Mouse (Mus musculus) cerebellum, adult 2 months (tissue): Measurements from ENCODE around the gene Acap1. TPM values are rescaled to one million over a fixed set of nuclear protein-coding genes. Genes with fewer than 3 reads are reported as not detected.

Source experiments
- DNase-seq, 2 experiments: peaks; one replicate each; pipeline ENCODE4 v3.0.0; 2021
- H3K27ac ChIP-seq: fragments of 200-500 bp; 2 replicates; pipeline ENCODE4 v1.5.1; 2012; ENCODE audit warnings: low read length, control low read depth, inconsistent platforms; ENCODE audit not compliant: insufficient read depth
- H3K27me3 ChIP-seq: fragments of 200-500 bp; 2 replicates; pipeline ENCODE4 v1.6.1; 2012; ENCODE audit warnings: inconsistent platforms, mild to moderate bottlenecking, low read length, moderate library complexity; ENCODE audit not compliant: control insufficient read depth, insufficient read depth
- H3K4me1 ChIP-seq: fragments of 200-500 bp; 2 replicates; pipeline ENCODE4 v1.6.1; 2011; ENCODE audit warnings: low read length; ENCODE audit not compliant: control insufficient read depth, insufficient read depth
- H3K4me3 ChIP-seq: fragments of 200-500 bp; replicated peaks from 2 replicates; pipeline ENCODE3; 2011; ENCODE audit warnings: mild to moderate bottlenecking, low read depth, low read length, control low read depth; ENCODE audit not compliant: insufficient read depth
- CTCF ChIP-seq: fragments of 200-500 bp; IDR thresholded peaks from 2 replicates; pipeline ENCODE4 v1.5.1; 2011; ENCODE audit warnings: low read depth, mild to moderate bottlenecking, control low read depth, low read length, moderate library complexity, borderline replicate concordance; ENCODE audit not compliant: insufficient read depth
- POLR2A ChIP-seq: fragments of 200-500 bp; IDR thresholded peaks from 2 replicates; pipeline ENCODE4 v1.6.1; 2011; ENCODE audit warnings: low read length, control low read depth, borderline replicate concordance; ENCODE audit not compliant: insufficient read depth
- WGBS: fragments of 180-500 bp; shearing (Covaris S2); methylation state at CpG from one replicate; pipeline ENCODE4 v1.1.7; 2018; 5-methylcytosine and 5-hydroxymethylcytosine counted together
- polyA plus RNA-seq: library from polyadenylated mRNA; depleted of rRNA; stranded (reverse); fragments of >200 nt; gene quantifications from 2 replicates; pipeline ENCODE4 v1.2.3, GENCODE M21; 2012

Gene Acap1
- polyA plus RNA-seq, 1 experiment, result 0.18 TPM

GRCm38 (mm10) chr11:69894671-69895070, 668 bp downstream of the Acap1 start:
- Histone ChIP-seq H3K27me3 (no peaks in the 10 kb centered on the region), H3K4me1 (no peaks in the 10 kb centered on the region), H3K4me3 (no peak overlapping the region), H3K27ac (no peak overlapping the region)
- WGBS, result 90% methylated on average over 5 of the region's 5 CpGs
- no peak for DNase-seq
- no peak for TF ChIP-seq CTCF
- TF ChIP-seq POLR2A, result no peak

DNA sequence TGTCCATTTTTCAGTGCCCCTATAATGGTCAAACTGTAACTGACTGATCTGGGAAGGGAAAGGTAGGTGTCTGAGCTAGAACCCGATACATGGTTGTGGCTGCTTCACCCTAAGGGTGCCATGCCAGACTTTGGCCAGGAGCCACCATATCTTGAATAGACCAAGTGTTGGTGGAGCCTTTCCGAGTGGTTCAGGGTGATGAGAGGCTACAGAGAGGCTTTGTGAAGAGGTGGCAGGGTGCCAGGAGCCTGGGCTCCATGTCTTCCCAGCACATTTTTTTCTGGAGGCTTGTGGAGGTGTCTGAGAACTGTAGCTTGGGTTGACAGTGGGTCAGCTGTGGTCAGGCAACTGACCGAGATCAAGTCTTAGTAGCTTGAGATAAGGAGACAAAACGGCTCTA, 3.9 kb downstream of the Acap1 start:
- TF ChIP-seq CTCF (no peak), POLR2A (no peak)
- 36% methylated on average over 4 of the region's 4 CpGs for WGBS
- Histone ChIP-seq H3K27ac (no peak overlapping the region), H3K4me1 (no peaks in the 10 kb centered on the region), H3K4me3 (no peak overlapping the region), H3K27me3 (no peaks in the 10 kb centered on the region)
- no peak for DNase-seq

DNA sequence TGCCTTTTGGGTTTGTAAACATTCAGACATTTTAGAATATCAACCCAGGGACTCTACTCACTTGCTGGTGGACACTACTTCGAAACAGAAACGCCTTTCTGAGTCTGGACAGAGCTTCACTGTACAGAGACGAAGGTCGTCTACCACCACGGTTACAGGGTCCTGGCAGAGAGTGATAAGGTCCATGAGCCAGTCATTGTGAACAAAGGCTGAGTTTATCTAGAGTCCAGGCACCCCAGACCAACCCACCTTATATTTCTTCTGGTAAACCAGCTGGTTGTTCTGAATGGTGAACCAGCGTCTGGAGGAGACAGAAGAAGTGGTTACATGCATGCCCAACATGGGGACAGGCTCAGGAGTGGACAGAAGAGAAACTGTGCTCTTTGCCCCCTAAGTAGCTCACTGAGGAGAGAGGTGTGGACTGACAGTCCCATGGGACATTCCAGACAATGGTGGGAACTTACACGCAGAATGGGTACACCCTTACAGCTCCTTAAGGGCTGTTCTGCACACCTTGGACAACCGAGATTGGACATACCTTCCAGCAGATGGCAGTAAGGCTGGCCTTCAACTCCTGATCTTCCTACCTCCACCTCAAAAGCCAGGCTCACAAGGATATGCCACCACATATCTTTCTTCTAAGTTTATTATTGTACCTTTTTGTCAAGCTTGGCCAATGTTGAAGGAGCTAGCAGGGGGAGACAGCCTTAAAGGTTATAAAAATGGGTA, 8.3 kb downstream of the Acap1 start:
- TF ChIP-seq CTCF (no peak), POLR2A (no peak)
- 71% methylated on average over 8 of the region's 8 CpGs for WGBS
- Histone ChIP-seq H3K4me1 (no peaks in the 10 kb centered on the region), H3K4me3 (no peak overlapping the region), H3K27me3 (no peaks in the 10 kb centered on the region), H3K27ac (no peak overlapping the region)
- DNase-seq, result no peak

DNA sequence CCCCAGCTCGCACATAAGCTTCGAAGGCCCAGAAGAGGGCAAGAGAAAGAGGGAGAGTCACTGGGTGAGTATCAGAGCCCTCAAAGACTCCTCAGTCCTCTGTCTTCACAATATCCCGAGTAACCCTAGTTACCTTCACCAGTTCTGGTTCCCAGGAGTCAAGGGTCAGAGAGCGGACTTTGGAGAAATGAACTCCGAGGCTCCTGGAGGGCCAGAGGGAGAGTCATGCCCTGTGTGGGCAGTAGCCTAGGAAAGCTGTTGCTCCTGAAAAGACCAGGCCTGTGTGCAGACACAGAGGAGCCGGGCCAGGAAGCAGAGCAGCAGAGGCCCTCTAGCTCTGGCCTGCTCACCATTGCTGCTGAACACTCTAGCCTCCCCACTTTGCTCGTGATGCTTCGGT, 10.7 kb downstream of the Acap1 start:
- DNase-seq, result no peak
- TF ChIP-seq POLR2A (no peak), CTCF (no peak)
- Histone ChIP-seq H3K27ac (no peak overlapping the region), H3K4me1 (no peaks in the 10 kb centered on the region), H3K27me3 (no peaks in the 10 kb centered on the region), H3K4me3 (no peak overlapping the region)
- 81% methylated on average over 8 of the region's 8 CpGs for WGBS

GRCm38 (mm10) chr11:69884240-69884639, 11.1 kb downstream of the Acap1 start:
- TF ChIP-seq CTCF (no peak), POLR2A (no peak)
- H3K4me3 ChIP-seq, result no peak overlapping the region
- WGBS, result 76% methylated on average over 9 of the region's 9 CpGs
- no peaks in the 10 kb centered on the region for H3K27me3 ChIP-seq
- H3K4me1 ChIP-seq, result no peaks in the 10 kb centered on the region
- no peak overlapping the region for H3K27ac ChIP-seq
- DNase-seq, result no peak

- DNase-seq, result no peak
- Histone ChIP-seq H3K4me1 (no peaks in the 10 kb centered on the region), H3K4me3 (no peak overlapping the region), H3K27me3 (no peaks in the 10 kb centered on the region), H3K27ac (no peak overlapping the region)
- TF ChIP-seq POLR2A (no peak), CTCF (no peak)
- 85% methylated on average over 8 of the region's 8 CpGs for WGBS
Measured at GRCm38 (mm10) chr11:69883527-69884151, 11.7 kb downstream of the Acap1 start.

DNA sequence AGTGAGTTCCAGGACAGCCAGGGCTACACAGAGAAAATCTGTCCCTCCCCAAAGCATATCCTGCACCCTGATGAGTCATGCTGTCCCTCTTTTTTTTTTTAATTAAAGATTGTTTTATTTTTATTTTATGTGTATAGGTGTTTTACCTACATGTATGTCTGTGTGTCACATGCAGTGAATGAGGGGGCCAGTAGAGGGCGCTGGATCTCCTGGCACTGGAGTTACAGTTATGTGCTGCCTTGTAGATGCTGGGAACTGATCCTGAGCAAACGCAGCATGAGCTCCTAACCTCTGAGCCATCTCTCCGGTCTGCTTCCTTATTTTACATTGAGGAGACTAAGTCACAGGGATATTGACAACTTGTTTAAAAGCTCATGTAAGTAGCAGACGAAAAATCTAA, 12.3 kb downstream of the Acap1 start:
- DNase-seq, result no peak
- no peak overlapping the region for H3K4me3 ChIP-seq
- H3K27ac ChIP-seq, result no peak overlapping the region
- TF ChIP-seq CTCF (peak; percentile 40; the same call in 1 of the 2 replicates), POLR2A (no peak)
- H3K4me1 ChIP-seq, result no peaks in the 10 kb centered on the region
- WGBS, result 67% methylated on average over 4 of the region's 4 CpGs
- no peaks in the 10 kb centered on the region for H3K27me3 ChIP-seq
